Mouse (Mus musculus) forebrain, embryonic 13.5 days (tissue): ENCODE results near the gene Crkl. TPM values are rescaled to one million over a fixed set of nuclear protein-coding genes. Genes with fewer than 3 reads are reported as not detected.

Source experiments
- ATAC-seq: fragments of 200-750 bp; cut with Nextera tagmentation; 2 replicates; pipeline ENCODE4 v1.8.0; 2017
- H3K27ac ChIP-seq: fragments of 300-500 bp; sonication (generic); 2 replicates; pipeline ENCODE4 v1.5.1; 2015; ENCODE audit warnings: inconsistent platforms, mild to moderate bottlenecking, moderate library complexity
- H3K27me3 ChIP-seq: fragments of 300-500 bp; sonication (generic); 2 replicates; pipeline ENCODE4 v1.6.1; 2015; ENCODE audit warnings: mild to moderate bottlenecking, inconsistent platforms
- H3K36me3 ChIP-seq: fragments of 300-500 bp; sonication (generic); 2 replicates; pipeline ENCODE4 v1.6.1; 2015; ENCODE audit warnings: mild to moderate bottlenecking, inconsistent platforms; ENCODE audit not compliant: poor library complexity, severe bottlenecking
- H3K4me1 ChIP-seq: fragments of 300-500 bp; sonication (generic); 2 replicates; pipeline ENCODE4 v1.6.1; 2015; ENCODE audit warnings: inconsistent platforms
- H3K4me2 ChIP-seq: fragments of 300-500 bp; sonication (generic); 2 replicates; pipeline ENCODE4 v1.6.1; 2015; ENCODE audit warnings: inconsistent platforms, mild to moderate bottlenecking, moderate library complexity
- H3K4me3 ChIP-seq: fragments of 300-500 bp; sonication (generic); 2 replicates; pipeline ENCODE4 v1.5.1; 2015; ENCODE audit warnings: mild to moderate bottlenecking, inconsistent platforms
- H3K9ac ChIP-seq: fragments of 300-500 bp; sonication (generic); 2 replicates; pipeline ENCODE4 v1.6.1; 2015; ENCODE audit warnings: mild to moderate bottlenecking, inconsistent platforms
- H3K9me3 ChIP-seq: fragments of 300-500 bp; sonication (generic); replicated peaks from 2 replicates; pipeline ENCODE4 v1.6.1; 2016; ENCODE audit warnings: inconsistent platforms
- WGBS: fragments of 180-500 bp; shearing (Covaris S2); methylation state at CpG from one replicate; pipeline ENCODE4 v1.1.7; 2015; 5-methylcytosine and 5-hydroxymethylcytosine counted together
- polyA plus RNA-seq: library from polyadenylated mRNA; unstranded; fragments of >200 nt; fragmentation: Nextera tagmentation; extraction: Ambion mirVana; gene quantifications from 2 replicates; pipeline ENCODE4 v1.2.1, GENCODE M21; 2015

The Crkl gene
- polyA plus RNA-seq, 1 experiment from 2014 or later, result 108 TPM

DNA sequence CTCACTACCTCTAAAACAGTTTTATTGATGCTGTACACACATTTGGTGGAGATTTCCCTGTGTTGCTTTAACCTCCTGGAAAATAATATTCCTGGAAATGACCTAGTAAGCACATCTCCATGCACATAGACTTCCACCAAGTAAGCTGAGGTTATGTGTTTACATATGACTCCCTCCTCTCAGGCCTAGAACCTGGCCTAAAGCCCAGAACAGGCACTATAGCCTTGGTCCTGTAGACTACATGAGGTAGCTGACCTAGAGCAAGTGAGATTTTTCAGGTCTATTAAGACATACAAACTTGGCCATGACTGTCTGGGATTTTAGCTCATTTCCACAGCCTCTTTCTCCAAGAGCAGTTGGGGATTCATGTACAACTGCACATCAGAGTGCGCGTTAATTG is 58.4 kb downstream of the Crkl start:
- Histone ChIP-seq H3K27ac (no peak overlapping the region), H3K4me2 (peak overlapping the region; percentile 83), H3K4me3 (peak overlapping the region; percentile 66), H3K36me3 (peaks cover 38% of the 10 kb centered on the region), H3K9me3 (no peaks in the 10 kb centered on the region), H3K9ac (peak overlapping the region; percentile 85; the same call in 1 of the 2 replicates), H3K27me3 (0 out of 2 replicates have a peak, but pooled peaks cover 3% of the 10 kb centered on the region), H3K4me1 (peaks cover 18% of the 10 kb centered on the region)
- 97% methylated on average over 2 of the region's 2 CpGs for WGBS
- no peak for ATAC-seq

DNA sequence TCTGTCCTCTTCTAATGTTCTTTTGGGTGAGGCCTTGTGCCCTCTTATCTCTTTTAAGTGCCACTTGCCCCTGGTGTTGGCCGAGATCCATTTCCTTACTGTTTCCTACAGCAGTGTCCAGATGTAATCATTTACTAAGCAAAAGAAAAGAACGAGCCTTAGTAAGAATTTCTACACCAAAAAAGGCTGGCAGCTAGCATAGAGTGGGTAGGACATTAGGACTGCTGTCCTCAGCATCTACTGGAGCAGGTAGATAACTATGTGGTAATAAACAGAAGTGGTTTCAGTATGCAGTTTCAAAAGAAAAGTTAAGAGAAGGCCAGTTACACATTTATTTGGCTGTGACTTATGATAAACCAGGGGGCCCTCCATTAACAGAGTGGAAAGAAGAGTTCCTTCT is 58.9 kb downstream of the Crkl start:
- Histone ChIP-seq H3K27ac (no peak overlapping the region), H3K4me3 (no peak overlapping the region), H3K9ac (0 out of 2 replicates have a peak overlapping the region, but pooled peaks have one; percentile 27), H3K27me3 (0 out of 2 replicates have a peak, but pooled peaks cover 3% of the 10 kb centered on the region), H3K36me3 (peaks cover 44% of the 10 kb centered on the region), H3K4me2 (no peak overlapping the region), H3K9me3 (no peaks in the 10 kb centered on the region), H3K4me1 (peaks cover 18% of the 10 kb centered on the region)
- WGBS, result 91% methylated on average over 2 of the region's 2 CpGs
- ATAC-seq, result no peak

DNA sequence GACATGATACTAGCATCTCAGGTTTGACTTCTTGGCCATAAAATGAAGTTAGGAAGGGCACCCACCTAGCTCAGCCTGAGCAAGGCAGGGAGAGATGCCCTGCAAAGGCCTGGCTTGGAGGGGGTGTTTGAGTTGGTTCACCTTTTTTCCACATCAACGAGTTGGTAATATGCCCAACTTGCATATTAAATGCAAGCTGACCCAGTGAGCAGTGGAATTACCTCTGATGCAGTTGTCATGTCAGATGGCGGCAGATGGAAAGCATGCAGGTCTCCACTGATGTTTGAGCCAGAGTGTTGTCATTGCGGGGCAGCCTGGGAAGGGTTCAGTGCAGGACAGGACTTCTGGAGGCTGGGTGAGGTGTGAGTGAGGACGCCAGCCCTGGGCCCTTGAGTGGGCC is 59.6 kb downstream of the Crkl start:
- Histone ChIP-seq H3K4me2 (no peak overlapping the region), H3K27me3 (0 out of 2 replicates have a peak, but pooled peaks cover 1% of the 10 kb centered on the region), H3K9me3 (no peaks in the 10 kb centered on the region), H3K4me1 (peaks cover 18% of the 10 kb centered on the region), H3K4me3 (no peak overlapping the region), H3K36me3 (peaks cover 51% of the 10 kb centered on the region), H3K27ac (no peak overlapping the region), H3K9ac (no peak overlapping the region; the same call in 1 of the 2 replicates)
- ATAC-seq, result no peak
- WGBS, result 93% methylated on average over 4 of the region's 4 CpGs

DNA sequence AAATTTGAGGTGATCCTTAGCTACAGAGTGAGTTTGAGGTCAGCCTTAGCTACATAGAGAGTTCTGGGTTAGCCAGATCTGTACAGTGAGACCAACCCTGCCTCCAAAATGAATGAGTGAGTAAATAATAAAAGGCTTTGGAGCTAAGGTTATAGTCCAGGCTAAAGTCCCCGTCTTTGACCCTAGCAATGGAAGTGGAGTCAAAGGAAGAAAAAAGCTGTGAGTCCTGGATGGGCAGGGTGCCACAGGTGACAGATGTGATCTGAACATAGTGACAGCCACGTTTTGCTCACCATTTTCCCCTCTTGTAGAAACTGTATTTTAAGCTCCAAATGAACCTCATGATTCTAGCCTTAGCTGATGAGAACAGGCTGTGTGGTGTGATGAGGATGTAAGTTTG is 67.1 kb downstream of the Crkl start:
- 93% methylated on average over 2 of the region's 2 CpGs for WGBS
- no peaks in the 10 kb centered on the region for H3K27me3 ChIP-seq
- peaks cover 99% of the 10 kb centered on the region for H3K36me3 ChIP-seq
- H3K4me1 ChIP-seq, result no peaks in the 10 kb centered on the region
- no peak overlapping the region for H3K9ac ChIP-seq
- ATAC-seq, result no peak
- no peak overlapping the region for H3K4me3 ChIP-seq
- no peak overlapping the region for H3K27ac ChIP-seq
- no peak overlapping the region for H3K4me2 ChIP-seq
- no peaks in the 10 kb centered on the region for H3K9me3 ChIP-seq

DNA sequence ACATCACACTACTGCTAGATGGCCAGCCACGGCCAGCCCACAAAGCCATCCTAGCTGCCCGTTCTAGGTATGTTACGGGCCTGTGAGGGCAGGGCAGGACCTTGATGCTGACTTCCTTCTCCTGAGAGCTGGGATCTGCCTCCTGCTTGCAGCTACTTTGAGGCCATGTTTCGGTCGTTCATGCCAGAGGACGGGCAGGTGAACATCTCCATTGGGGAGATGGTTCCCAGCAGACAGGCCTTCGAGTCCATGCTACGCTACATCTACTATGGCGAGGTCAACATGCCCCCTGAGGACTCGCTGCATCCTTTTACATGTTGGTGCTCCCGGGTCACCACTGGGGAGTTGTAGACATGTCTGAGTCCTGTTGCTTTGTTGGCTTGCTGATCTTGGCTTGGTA is 72.4 kb downstream of the Crkl start:
- Histone ChIP-seq H3K27ac (no peak overlapping the region), H3K9me3 (no peaks in the 10 kb centered on the region), H3K4me3 (no peak overlapping the region), H3K27me3 (no peaks in the 10 kb centered on the region), H3K4me2 (no peak overlapping the region), H3K4me1 (no peaks in the 10 kb centered on the region), H3K36me3 (peaks cover 97% of the 10 kb centered on the region), H3K9ac (no peak overlapping the region)
- ATAC-seq, result no peak
- WGBS, result 91% methylated on average over 11 of the region's 11 CpGs

DNA sequence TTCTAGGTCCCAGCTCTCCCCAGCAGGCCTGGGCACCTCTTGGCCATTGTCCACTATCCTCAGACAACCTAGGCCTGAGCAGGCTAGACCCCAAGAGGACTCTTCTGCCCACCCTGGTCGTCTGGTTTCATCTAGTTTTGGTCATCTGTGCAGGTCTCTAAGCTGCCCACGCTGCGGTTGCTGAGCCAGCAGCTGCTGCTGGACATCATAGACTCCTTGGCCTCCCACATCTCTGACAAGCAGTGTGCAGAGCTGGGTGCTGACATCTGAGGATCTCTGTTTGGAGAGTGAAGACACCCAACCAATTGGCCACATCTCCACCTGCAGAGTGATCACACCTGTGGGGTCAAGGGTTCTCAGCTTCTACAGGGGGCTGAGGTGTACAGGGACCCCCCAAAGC is 73.7 kb downstream of the Crkl start:
- Histone ChIP-seq H3K27ac (no peak overlapping the region), H3K4me2 (no peak overlapping the region), H3K9me3 (no peaks in the 10 kb centered on the region), H3K36me3 (peaks cover 83% of the 10 kb centered on the region), H3K4me3 (no peak overlapping the region), H3K9ac (no peak overlapping the region), H3K27me3 (no peaks in the 10 kb centered on the region), H3K4me1 (peaks cover 10% of the 10 kb centered on the region)
- 83% methylated on average over 3 of the region's 3 CpGs for WGBS
- no peak for ATAC-seq

DNA sequence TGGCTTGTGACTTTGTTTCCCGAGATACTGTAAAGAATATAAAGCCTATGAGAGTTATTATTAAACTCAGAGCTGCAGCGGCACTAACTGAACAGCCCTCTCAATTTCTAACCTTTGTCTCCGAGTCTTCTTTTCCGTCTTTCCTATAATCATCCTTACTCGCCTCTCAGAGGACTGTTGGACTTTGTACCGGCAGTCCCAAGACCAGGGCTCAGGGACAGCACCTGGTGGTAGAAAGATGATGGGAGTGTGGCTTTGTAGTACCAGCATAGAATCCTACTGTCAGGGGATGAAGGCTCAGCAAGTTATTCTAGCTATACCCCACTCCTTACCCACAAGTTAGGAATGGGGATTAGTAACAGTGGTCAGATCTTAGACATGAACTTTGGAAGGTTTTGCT is 74.4 kb downstream of the Crkl start:
- Histone ChIP-seq H3K27ac (no peak overlapping the region), H3K27me3 (no peaks in the 10 kb centered on the region), H3K36me3 (peaks cover 76% of the 10 kb centered on the region), H3K9ac (no peak overlapping the region), H3K4me3 (no peak overlapping the region), H3K4me2 (no peak overlapping the region), H3K9me3 (no peaks in the 10 kb centered on the region), H3K4me1 (peaks cover 10% of the 10 kb centered on the region)
- 92% methylated on average over 6 of the region's 6 CpGs for WGBS
- no peak for ATAC-seq

DNA sequence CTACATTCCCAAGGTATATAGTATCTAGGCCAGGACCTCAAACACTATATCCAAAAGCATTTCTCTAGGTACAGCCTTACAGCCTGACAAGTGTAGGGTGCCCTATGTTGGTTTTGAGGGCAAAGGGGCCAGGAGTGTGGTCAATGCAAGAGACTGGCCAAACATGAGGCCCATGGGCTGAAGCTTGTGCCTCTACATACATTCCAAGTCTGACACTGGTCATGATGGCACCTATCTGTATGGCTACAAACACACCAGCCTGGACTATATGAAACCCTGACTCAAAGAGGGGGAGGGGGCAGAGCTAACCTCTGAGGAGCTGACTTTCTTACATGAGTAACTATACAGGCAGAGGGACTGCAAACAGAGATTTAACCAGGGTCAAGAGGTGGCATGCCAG is 75.8 kb downstream of the Crkl start:
- no peak overlapping the region for H3K27ac ChIP-seq
- H3K4me2 ChIP-seq, result no peak overlapping the region
- H3K9ac ChIP-seq, result no peak overlapping the region
- no peaks in the 10 kb centered on the region for H3K9me3 ChIP-seq
- H3K4me1 ChIP-seq, result peaks cover 21% of the 10 kb centered on the region
- H3K4me3 ChIP-seq, result no peak overlapping the region
- H3K27me3 ChIP-seq, result no peaks in the 10 kb centered on the region
- no peak for ATAC-seq
- H3K36me3 ChIP-seq, result peaks cover 62% of the 10 kb centered on the region

DNA sequence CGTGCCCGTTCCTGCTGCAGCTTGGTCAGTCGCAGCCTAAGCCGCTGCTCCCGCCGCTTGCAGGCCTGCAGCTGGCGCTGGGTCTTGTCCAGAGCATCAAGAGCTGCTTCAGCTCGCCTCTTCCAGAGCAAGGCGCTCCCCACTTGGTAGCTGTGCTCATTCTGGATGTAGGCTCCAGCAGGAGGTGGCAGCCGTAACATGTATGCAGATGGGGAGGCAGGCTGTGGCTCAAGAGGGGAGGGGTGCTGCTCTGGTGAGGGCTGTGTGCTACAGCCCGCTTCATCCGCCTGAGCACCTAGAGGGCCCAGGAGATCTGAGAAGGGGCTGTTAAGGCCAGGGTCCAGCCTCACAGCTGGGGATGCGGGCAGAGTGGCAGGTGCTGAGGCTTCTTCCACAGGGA is 76.5 kb downstream of the Crkl start:
- 90% methylated on average over 13 of the region's 13 CpGs for WGBS
- peaks cover 56% of the 10 kb centered on the region for H3K36me3 ChIP-seq
- H3K4me2 ChIP-seq, result no peak overlapping the region
- 0 out of 2 replicates have a peak overlapping the region, but pooled peaks have one; percentile 26 for H3K9ac ChIP-seq
- no peaks in the 10 kb centered on the region for H3K27me3 ChIP-seq
- H3K4me3 ChIP-seq, result no peak overlapping the region
- H3K4me1 ChIP-seq, result peaks cover 21% of the 10 kb centered on the region
- no peaks in the 10 kb centered on the region for H3K9me3 ChIP-seq
- no peak for ATAC-seq
- no peak overlapping the region for H3K27ac ChIP-seq

DNA sequence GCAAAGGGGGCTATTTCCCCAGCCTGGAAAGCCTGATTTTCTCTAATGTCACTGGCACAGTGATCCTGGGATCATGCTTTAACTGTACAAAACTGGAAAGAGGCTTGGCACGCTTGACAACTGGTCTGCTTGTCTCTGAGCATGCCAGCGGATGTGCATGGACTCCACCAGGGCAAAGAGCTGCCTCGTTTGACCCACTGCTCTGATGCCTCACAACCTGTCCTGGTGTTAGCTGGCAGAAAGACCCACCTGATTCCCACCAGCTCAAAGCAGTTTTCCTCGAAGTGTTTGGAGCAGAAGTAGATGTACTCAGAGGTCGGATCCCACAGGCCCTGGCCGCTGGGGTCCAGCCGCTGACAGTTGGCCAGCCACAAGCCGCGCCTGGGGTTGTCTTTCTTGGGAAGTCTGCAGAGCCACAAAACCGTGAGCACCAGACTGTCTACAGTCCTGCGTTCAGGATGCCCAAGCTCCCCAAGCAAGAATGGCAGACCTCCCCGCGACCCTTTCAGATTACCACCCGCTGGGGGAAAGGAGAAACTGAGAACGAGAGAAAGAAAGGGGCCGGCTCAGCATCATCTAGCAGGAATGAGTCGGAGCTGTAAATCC is 78.3 kb downstream of the Crkl start:
- H3K4me1 ChIP-seq, result peaks cover 21% of the 10 kb centered on the region
- H3K4me3 ChIP-seq, result peak overlapping the region; percentile 71
- ATAC-seq, result 0 out of 2 replicates have a peak, but pooled peaks have one; percentile 1
- peaks cover 40% of the 10 kb centered on the region for H3K36me3 ChIP-seq
- no peaks in the 10 kb centered on the region for H3K27me3 ChIP-seq
- H3K4me2 ChIP-seq, result peak overlapping the region; percentile 95
- peak overlapping the region; percentile 90 for H3K9ac ChIP-seq
- no peaks in the 10 kb centered on the region for H3K9me3 ChIP-seq
- H3K27ac ChIP-seq, result peak overlapping the region; percentile 96
- 13% methylated on average over 17 of the region's 17 CpGs for WGBS

DNA sequence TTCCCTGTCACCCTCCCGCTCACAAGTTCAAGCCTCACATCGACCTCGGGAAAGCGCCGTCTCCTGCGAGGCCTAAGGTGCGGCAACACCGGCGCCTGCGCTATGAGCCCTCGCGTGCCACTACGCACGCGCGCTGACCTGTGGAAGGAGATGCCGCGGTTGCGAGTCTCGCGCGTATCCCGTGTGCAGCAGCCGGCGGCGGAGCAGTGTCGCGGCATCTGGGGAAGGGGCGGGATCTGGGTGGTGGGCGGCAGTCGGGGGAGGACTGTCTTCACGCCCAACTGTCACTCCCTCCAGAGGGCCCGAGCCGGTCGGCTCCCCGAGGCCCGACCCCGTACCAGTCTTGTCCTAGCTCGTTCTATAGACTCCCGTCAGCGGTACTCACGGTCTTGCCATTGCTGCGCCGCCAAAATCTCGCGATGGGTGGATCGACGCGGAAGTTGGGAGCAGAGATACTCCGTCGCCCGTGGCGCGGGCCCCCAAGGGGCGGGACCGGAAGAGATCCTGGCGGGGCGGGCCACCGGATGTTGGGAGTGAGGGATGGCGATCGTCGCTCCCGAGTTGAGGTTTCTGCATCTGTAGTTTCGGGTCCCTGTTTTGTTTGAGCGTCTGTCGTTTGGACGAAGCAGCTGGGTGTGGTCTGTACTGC is 79.0 kb downstream of the Crkl start, which contains the start of gene Thap7:
Thap7 (minus strand) TSS at position 497 of the 649 bp plus-strand sequence.
- under 1% methylated on average over 67 of the region's 67 CpGs for WGBS
- Histone ChIP-seq H3K9me3 (no peaks in the 10 kb centered on the region), H3K27me3 (no peaks in the 10 kb centered on the region), H3K4me1 (peaks cover 21% of the 10 kb centered on the region), H3K36me3 (peaks cover 33% of the 10 kb centered on the region), H3K27ac (peak within 1 kb of the TSS; percentile 96), H3K4me2 (peak within 1 kb of the TSS; percentile 95), H3K9ac (peak within 1 kb of the TSS; percentile 90), H3K4me3 (peak within 1 kb of the TSS; percentile 71)
- peak; percentile 98 for ATAC-seq

DNA sequence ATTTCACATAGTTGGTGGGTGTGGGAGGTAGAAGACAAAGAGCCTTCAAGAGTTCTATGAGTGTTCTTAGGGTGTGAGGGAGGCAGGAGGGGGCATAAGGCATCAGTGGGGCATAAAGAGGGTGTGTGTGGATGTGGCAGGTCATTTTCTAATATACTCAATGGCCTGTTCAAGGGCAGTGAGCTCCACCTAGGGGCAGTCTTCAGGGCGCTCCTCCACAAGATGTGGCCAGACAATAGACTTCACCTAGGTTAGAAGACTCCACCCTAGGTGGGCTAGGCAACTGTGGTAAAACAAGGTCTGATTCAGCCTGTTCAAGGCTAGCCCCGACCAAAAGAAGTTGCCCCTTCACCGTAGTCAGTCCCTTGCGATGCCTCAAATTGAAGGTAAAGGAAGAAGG is 80.5 kb downstream of the Crkl start:
- H3K27ac ChIP-seq, result no peak overlapping the region
- H3K9me3 ChIP-seq, result no peaks in the 10 kb centered on the region
- H3K4me3 ChIP-seq, result no peak overlapping the region
- no peaks in the 10 kb centered on the region for H3K27me3 ChIP-seq
- H3K9ac ChIP-seq, result no peak overlapping the region
- peaks cover 21% of the 10 kb centered on the region for H3K4me1 ChIP-seq
- no peak for ATAC-seq
- H3K36me3 ChIP-seq, result peaks cover 18% of the 10 kb centered on the region
- no peak overlapping the region for H3K4me2 ChIP-seq
- WGBS, result 59% methylated on average over 4 of the region's 4 CpGs
